Mouse (Mus musculus) cerebellum, adult 2 months (tissue): ENCODE measurements around the gene Stat1. TPM values are rescaled to one million over a fixed set of nuclear protein-coding genes. Genes with fewer than 3 reads are reported as not detected.
A peak's percentile ranks its signal among the peaks of the same experiment; 100 is the strongest.

Source experiments
- DNase-seq, 2 experiments: peaks; one replicate each; pipeline ENCODE4 v3.0.0; 2021
- H3K27ac ChIP-seq: fragments of 200-500 bp; 2 replicates; pipeline ENCODE4 v1.5.1; 2012; ENCODE audit warnings: low read length, control low read depth, inconsistent platforms; ENCODE audit not compliant: insufficient read depth
- H3K27me3 ChIP-seq: fragments of 200-500 bp; 2 replicates; pipeline ENCODE4 v1.6.1; 2012; ENCODE audit warnings: inconsistent platforms, mild to moderate bottlenecking, low read length, moderate library complexity; ENCODE audit not compliant: control insufficient read depth, insufficient read depth
- H3K4me1 ChIP-seq: fragments of 200-500 bp; 2 replicates; pipeline ENCODE4 v1.6.1; 2011; ENCODE audit warnings: low read length; ENCODE audit not compliant: control insufficient read depth, insufficient read depth
- H3K4me3 ChIP-seq: fragments of 200-500 bp; replicated peaks from 2 replicates; pipeline ENCODE3; 2011; ENCODE audit warnings: mild to moderate bottlenecking, low read depth, low read length, control low read depth; ENCODE audit not compliant: insufficient read depth
- CTCF ChIP-seq: fragments of 200-500 bp; IDR thresholded peaks from 2 replicates; pipeline ENCODE4 v1.5.1; 2011; ENCODE audit warnings: low read depth, mild to moderate bottlenecking, control low read depth, low read length, moderate library complexity, borderline replicate concordance; ENCODE audit not compliant: insufficient read depth
- POLR2A ChIP-seq: fragments of 200-500 bp; IDR thresholded peaks from 2 replicates; pipeline ENCODE4 v1.6.1; 2011; ENCODE audit warnings: low read length, control low read depth, borderline replicate concordance; ENCODE audit not compliant: insufficient read depth
- WGBS: fragments of 180-500 bp; shearing (Covaris S2); methylation state at CpG from one replicate; pipeline ENCODE4 v1.1.7; 2018; 5-methylcytosine and 5-hydroxymethylcytosine counted together
- polyA plus RNA-seq: library from polyadenylated mRNA; depleted of rRNA; stranded (reverse); fragments of >200 nt; gene quantifications from 2 replicates; pipeline ENCODE4 v1.2.3, GENCODE M21; 2012

Gene Stat1
- polyA plus RNA-seq, 1 experiment = 25.1 TPM

GRCm38 (mm10) chr1:52147431-52147830 lies 28.2 kb downstream of the Stat1 start:
- Histone ChIP-seq H3K27ac (no peak overlapping the region), H3K4me3 (no peak overlapping the region), H3K27me3 (no peaks in the 10 kb centered on the region), H3K4me1 (peaks cover 22% of the 10 kb centered on the region)
- 85% methylated on average over 2 of the region's 2 CpGs for WGBS
- TF ChIP-seq POLR2A = no peak
- TF ChIP-seq CTCF = no peak
- no peak for DNase-seq

- 96% methylated on average over 7 of the region's 7 CpGs for WGBS
- TF ChIP-seq POLR2A (no peak), CTCF (no peak)
- no peak overlapping the region for H3K4me3 ChIP-seq
- H3K27ac ChIP-seq = no peak overlapping the region
- peaks cover 22% of the 10 kb centered on the region for H3K4me1 ChIP-seq
- no peak for DNase-seq
- H3K27me3 ChIP-seq = no peaks in the 10 kb centered on the region
These were observed 28.9 kb downstream of the Stat1 start for GRCm38 (mm10) chr1:52148178-52148577.

GRCm38 (mm10) chr1:52148696-52149095 lies 29.5 kb downstream of the Stat1 start:
- peak in 1 of 2 experiments; percentile 16 for DNase-seq
- Histone ChIP-seq H3K27ac (no peak overlapping the region), H3K27me3 (no peaks in the 10 kb centered on the region), H3K4me1 (peaks cover 22% of the 10 kb centered on the region), H3K4me3 (no peak overlapping the region)
- WGBS = 62% methylated on average over 7 of the region's 7 CpGs
- TF ChIP-seq POLR2A (no peak), CTCF (no peak)

- no peaks in the 10 kb centered on the region for H3K27me3 ChIP-seq
- H3K27ac ChIP-seq = peak overlapping the region; percentile 46
- no peak overlapping the region for H3K4me3 ChIP-seq
- 8% methylated on average over 9 of the region's 9 CpGs for WGBS
- H3K4me1 ChIP-seq = peaks cover 22% of the 10 kb centered on the region
- peak; percentile 83 to 92 for DNase-seq
- TF ChIP-seq POLR2A (no peak), CTCF (no peak)
These were observed 30.7 kb downstream of the Stat1 start for GRCm38 (mm10) chr1:52149934-52150346.

GRCm38 (mm10) chr1:52150676-52151075 lies 31.4 kb downstream of the Stat1 start:
- H3K4me1 ChIP-seq = peaks cover 22% of the 10 kb centered on the region
- H3K4me3 ChIP-seq = no peak overlapping the region
- no peaks in the 10 kb centered on the region for H3K27me3 ChIP-seq
- DNase-seq = peak; percentile 41 to 57
- TF ChIP-seq POLR2A (no peak), CTCF (no peak)
- WGBS = 13% methylated on average over 11 of the region's 11 CpGs
- H3K27ac ChIP-seq = peak overlapping the region; percentile 46

- no peak for DNase-seq
- H3K27ac ChIP-seq = peak overlapping the region; percentile 46
These were observed 31.9 kb downstream of the Stat1 start for GRCm38 (mm10) chr1:52151166-52151565.

GRCm38 (mm10) chr1:52152369-52152768 lies 33.1 kb downstream of the Stat1 start:
- no peak overlapping the region for H3K4me3 ChIP-seq
- WGBS = 80% methylated on average over 13 of the region's 13 CpGs
- no peak overlapping the region for H3K27ac ChIP-seq
- no peak for DNase-seq
- H3K4me1 ChIP-seq = peaks cover 22% of the 10 kb centered on the region
- H3K27me3 ChIP-seq = no peaks in the 10 kb centered on the region
- TF ChIP-seq CTCF (no peak), POLR2A (no peak)

More at GRCm38 (mm10) chr1:52151166-52151565, 31.9 kb downstream of the Stat1 start:
- Histone ChIP-seq H3K27me3 (no peaks in the 10 kb centered on the region), H3K4me1 (peaks cover 22% of the 10 kb centered on the region), H3K4me3 (no peak overlapping the region)
- 35% methylated on average over 5 of the region's 5 CpGs for WGBS
- TF ChIP-seq POLR2A (no peak), CTCF (no peak)

GRCm38 (mm10) chr1:52152936-52153335 lies 33.7 kb downstream of the Stat1 start:
- H3K4me3 ChIP-seq = no peak overlapping the region
- no peak overlapping the region for H3K27ac ChIP-seq
- peaks cover 22% of the 10 kb centered on the region for H3K4me1 ChIP-seq
- no peak for DNase-seq
- no peaks in the 10 kb centered on the region for H3K27me3 ChIP-seq
- WGBS = 79% methylated on average over 3 of the region's 3 CpGs
- TF ChIP-seq POLR2A (no peak), CTCF (no peak)

GRCm38 (mm10) chr1:52154890-52155289 lies 35.6 kb downstream of the Stat1 start:
- WGBS = 69% methylated on average over 8 of the region's 8 CpGs
- DNase-seq = no peak
- Histone ChIP-seq H3K27ac (no peak overlapping the region), H3K27me3 (no peaks in the 10 kb centered on the region), H3K4me1 (peaks cover 16% of the 10 kb centered on the region), H3K4me3 (no peak overlapping the region)
- TF ChIP-seq POLR2A (no peak), CTCF (no peak)
